ENCODE assay signal across 8 mouse cellular contexts in genomic region chr17:47505566-47505965, GRCm38 (mm10). TPM values are rescaled to one million over a fixed set of nuclear protein-coding genes. Genes with fewer than 3 reads are reported as not detected.
DNase-seq lines count a peak whose midpoint lies in the region; ATAC-seq and TF ChIP-seq lines count a peak whose summit lies in the region.

No protein-coding gene starts in this region.

- H3K36me3 ChIP-seq in heart, embryonic 14.5 days (ENCODE audit: control insufficient read depth, insufficient read depth, low read length) = peaks cover 5% of the 10 kb centered on the region
- H3K36me3 ChIP-seq in G1E (replicated peaks) = peaks cover 23% of the 10 kb centered on the region
- H3K36me3 ChIP-seq in hindbrain, embryonic 11.5 days (ENCODE audit: control insufficient read depth, insufficient read depth, low read length) = no peaks in the 10 kb centered on the region
- no peaks in the 10 kb centered on the region for H3K36me3 ChIP-seq in midbrain, embryonic 12.5 days

- H3K4me2 ChIP-seq in heart, embryonic 14.5 days (ENCODE audit: low read length) = peak overlapping the region; percentile 89
- H3K4me2 ChIP-seq in hindbrain, embryonic 11.5 days (replicated peaks; ENCODE audit: low read depth, low read length) = peak overlapping the region; percentile 62; the same call in 1 of the 2 replicates
- peak overlapping the region; percentile 63 for H3K4me2 ChIP-seq in midbrain, embryonic 12.5 days (replicated peaks)

- no peak for DNase-seq in heart, adult 8-10 months (ENCODE audit: low spot score)
- no peak for DNase-seq in G1E (ENCODE audit: low spot score)
- DNase-seq in hindbrain, embryonic 11.5 days (ENCODE audit: low spot score) = no peak
- DNase-seq in spleen, postnatal 4 days (ENCODE audit: low spot score in 2 of 2) = no peak
- no peak for DNase-seq in c-Kit-positive CD71-positive TER-119-positive erythroid progenitor cells, embryonic 14.5 days (ENCODE audit: low spot score)
- DNase-seq in right cerebral cortex, adult 2 months (ENCODE audit: low spot score in 2 of 2) = no peak

- peak overlapping the region; percentile 43 to 53 for H3K4me3 ChIP-seq in heart, embryonic 14.5 days (ENCODE audit: control insufficient read depth in 1 of 2, insufficient read depth in 1 of 2, low read depth in 1 of 2, low read length in 2 of 2)
- H3K4me3 ChIP-seq in G1E (ENCODE audit: low read depth, low read length) = peak overlapping the region; percentile 72
- no peak overlapping the region for H3K4me3 ChIP-seq in hindbrain, embryonic 11.5 days (ENCODE audit: low read depth, low read length)
- no peak overlapping the region for H3K4me3 ChIP-seq in midbrain, embryonic 12.5 days

- H3K9me3 ChIP-seq in heart, embryonic 14.5 days (ENCODE audit: control insufficient read depth, low read length) = no peaks in the 10 kb centered on the region
- H3K9me3 ChIP-seq in G1E (replicated peaks) = no peaks in the 10 kb centered on the region
- no peaks in the 10 kb centered on the region for H3K9me3 ChIP-seq in hindbrain, embryonic 11.5 days (ENCODE audit: control insufficient read depth, low read length)
- H3K9me3 ChIP-seq in midbrain, embryonic 12.5 days = no peaks in the 10 kb centered on the region

- TF ChIP-seq CTCF in G1E (IDR thresholded peaks at IDR 0.05; ENCODE audit: low read depth, low read length) = no peak

- 76% methylated on average over 2 of the region's 2 CpGs for WGBS in heart, embryonic 14.5 days
- 61% methylated on average over 2 of the region's 2 CpGs for WGBS in hindbrain, embryonic 11.5 days
- 59% methylated on average over 2 of the region's 2 CpGs for WGBS in midbrain, embryonic 12.5 days

- peak overlapping the region; percentile 81 for H3K9ac ChIP-seq in heart, embryonic 14.5 days (ENCODE audit: low read length)
- no peak overlapping the region for H3K9ac ChIP-seq in hindbrain, embryonic 11.5 days (ENCODE audit: low read depth, low read length)
- H3K9ac ChIP-seq in midbrain, embryonic 12.5 days (replicated peaks) = no peak overlapping the region

- H3K27me3 ChIP-seq in heart, embryonic 14.5 days (ENCODE audit: control insufficient read depth, insufficient read depth, low read length) = no peaks in the 10 kb centered on the region
- no peaks in the 10 kb centered on the region for H3K27me3 ChIP-seq in G1E (ENCODE audit: insufficient read depth, low read length)
- no peaks in the 10 kb centered on the region for H3K27me3 ChIP-seq in hindbrain, embryonic 11.5 days (ENCODE audit: control insufficient read depth, insufficient read depth, low read length)
- H3K27me3 ChIP-seq in midbrain, embryonic 12.5 days = peaks cover 6% of the 10 kb centered on the region; the same call in 1 of the 2 replicates

- peak overlapping the region in 1 of 2 experiments; percentile 53; a peak in 1 of 4 replicates for H3K27ac ChIP-seq in heart, embryonic 14.5 days (replicated peaks in 1 of 2; ENCODE audit: control insufficient read depth in 1 of 2, insufficient read depth in 1 of 2, low read depth in 2 of 2, low read length in 2 of 2)
- H3K27ac ChIP-seq in hindbrain, embryonic 11.5 days (ENCODE audit: low read depth, low read length) = no peak overlapping the region
- no peak overlapping the region for H3K27ac ChIP-seq in midbrain, embryonic 12.5 days (replicated peaks)

- no peak for ATAC-seq in heart, embryonic 14.5 days (ENCODE audit: insufficient number of reproducible peaks, insufficient read depth, low FRiP score, low read depth)
- no peak for ATAC-seq in G1E (ENCODE audit: extremely low read depth, insufficient number of reproducible peaks, low FRiP score, poor library complexity, severe bottlenecking)
- ATAC-seq in hindbrain, embryonic 11.5 days (ENCODE audit: low FRiP score) = no peak
- ATAC-seq in midbrain, embryonic 12.5 days (ENCODE audit: low FRiP score, low read depth) = no peak

- H3K4me1 ChIP-seq in heart, embryonic 14.5 days (ENCODE audit: control insufficient read depth in 2 of 2, insufficient read depth in 2 of 2, low read length in 2 of 2) = peaks cover 27 to 39% of the 10 kb centered on the region in 2 experiments
- peaks cover 77% of the 10 kb centered on the region for H3K4me1 ChIP-seq in G1E (ENCODE audit: insufficient read depth, low read depth, low read length)
- peaks cover 7% of the 10 kb centered on the region for H3K4me1 ChIP-seq in hindbrain, embryonic 11.5 days (replicated peaks; ENCODE audit: control insufficient read depth, insufficient read depth, low read length)
- peaks cover 25% of the 10 kb centered on the region for H3K4me1 ChIP-seq in midbrain, embryonic 12.5 days

RNA-seq across cellular contexts. Expression of gene Ccnd3, which starts 0.7 kb away (rescaled TPM):
- 466 and 469 TPM in 2 replicates for polyA plus RNA-seq in heart, embryonic 14.5 days (2014; fragmentation: Nextera tagmentation; extraction: Ambion mirVana)
- total RNA-seq in heart, adult 8-10 months (2022) = 10 to 100 TPM; 74.4 to 82.2 (median 75.2) TPM
- total RNA-seq in G1E (2014; fragmentation: Nextera tagmentation) (229 and 238 TPM in 2 replicates), G1E (2017) (134 and 143 TPM in 2 replicates)
- polyA plus RNA-seq in G1E (2012) = 426 and 439 TPM in 2 replicates
- polyA plus RNA-seq in hindbrain, embryonic 11.5 days (2014; fragmentation: Nextera tagmentation; extraction: Ambion mirVana) = 190 and 195 TPM in 2 replicates
- polyA plus RNA-seq in midbrain, embryonic 12.5 days (2016; fragmentation: Nextera tagmentation; extraction: Ambion mirVana) = 127 and 145 TPM in 2 replicates

RNA-seq across cellular contexts. Expression of gene Taf8, which starts 3.5 kb away (rescaled TPM):
- 16.2 and 16.8 TPM in 2 replicates for polyA plus RNA-seq in heart, embryonic 14.5 days (2014; fragmentation: Nextera tagmentation; extraction: Ambion mirVana)
- total RNA-seq in heart, adult 8-10 months (2022) = 10 to 100 TPM in 2 of 4 experiments, 1 to 10 TPM in 2; 9.1 to 12.5 (median 10.4) TPM
- total RNA-seq in G1E (2014; fragmentation: Nextera tagmentation) (29.1 and 31.1 TPM in 2 replicates), G1E (2017) (39.8 and 47.0 TPM in 2 replicates)
- polyA plus RNA-seq in G1E (2012) = 22.3 and 22.4 TPM in 2 replicates
- polyA plus RNA-seq in hindbrain, embryonic 11.5 days (2014; fragmentation: Nextera tagmentation; extraction: Ambion mirVana) = 26.5 and 28.7 TPM in 2 replicates
- polyA plus RNA-seq in midbrain, embryonic 12.5 days (2016; fragmentation: Nextera tagmentation; extraction: Ambion mirVana) = 32.2 and 32.7 TPM in 2 replicates

Comparison
In these comparisons a context has a peak if more than half of its experiments do, and no peak if none do; other contexts are left out.
1. H3K4me3 ChIP-seq: peak in heart, embryonic 14.5 days (2 of 2) and G1E (single experiment); none in hindbrain, embryonic 11.5 days (single experiment) and midbrain, embryonic 12.5 days (single experiment).
2. Peak in every context shown above with its lines, with median percentiles within 50 percentile points of each other: H3K4me2 ChIP-seq.